Mouse (Mus musculus): ENCODE measurements around the gene Itgal.
"Not testable (repeated sequence)": the region's sequence is repeated elsewhere in the genome, so short reads cannot be mapped to it uniquely, and the experiment has no call there.

The Itgal gene

DNA sequence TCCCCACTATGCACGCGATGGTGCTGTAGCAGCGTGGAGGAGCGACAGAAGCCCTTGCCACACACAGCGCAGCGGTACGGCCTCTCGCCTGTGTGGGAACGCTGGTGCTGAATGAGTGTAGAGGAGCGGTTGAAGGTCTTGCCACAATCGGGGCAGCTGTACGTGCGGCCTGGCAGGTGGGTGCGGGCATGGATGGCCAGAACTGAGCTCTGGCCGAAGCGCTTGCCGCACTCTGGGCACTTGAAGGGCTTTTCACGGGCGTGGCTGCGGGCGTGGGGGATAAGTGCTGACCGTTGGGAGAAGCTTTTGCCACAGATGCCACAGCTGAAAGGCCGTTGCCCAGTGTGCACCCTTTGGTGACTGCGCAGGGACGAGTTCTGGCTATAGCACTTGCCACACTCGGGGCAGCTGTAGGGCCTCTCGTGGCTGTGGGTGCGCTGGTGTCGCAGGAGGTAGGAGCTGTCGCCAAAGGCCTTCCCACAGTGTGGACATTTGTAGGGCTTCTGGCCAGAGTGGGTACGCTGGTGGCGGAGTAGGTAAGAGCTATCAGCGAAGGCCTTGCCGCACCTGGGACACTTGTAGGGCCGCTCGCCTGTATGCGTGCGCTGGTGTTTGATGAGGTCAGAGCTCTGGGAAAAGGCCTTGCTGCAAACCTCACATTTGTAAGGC, 47.4 kb downstream of the Itgal start:
- DNase-seq = no peak

DNA sequence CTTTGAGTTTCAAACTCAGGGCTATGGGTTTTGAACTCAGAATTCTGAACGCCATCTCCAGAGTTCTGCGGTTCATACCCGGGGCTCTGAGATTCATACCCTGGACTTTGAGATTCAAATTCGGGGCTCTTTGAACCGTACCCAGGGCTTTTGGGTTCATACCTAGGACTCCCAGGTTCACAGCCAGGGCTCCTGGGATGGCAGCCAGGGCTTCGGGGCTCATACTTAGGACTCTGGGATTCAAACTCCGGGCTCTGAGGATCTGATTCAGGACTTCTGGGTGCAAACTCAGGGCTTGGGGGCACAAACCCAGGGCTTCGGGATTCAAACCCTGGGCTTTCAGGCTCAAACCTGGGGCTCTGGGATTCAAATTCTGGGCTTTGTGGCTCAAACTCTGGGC, 48.3 kb downstream of the Itgal start:
- DNase-seq = no peak

DNA sequence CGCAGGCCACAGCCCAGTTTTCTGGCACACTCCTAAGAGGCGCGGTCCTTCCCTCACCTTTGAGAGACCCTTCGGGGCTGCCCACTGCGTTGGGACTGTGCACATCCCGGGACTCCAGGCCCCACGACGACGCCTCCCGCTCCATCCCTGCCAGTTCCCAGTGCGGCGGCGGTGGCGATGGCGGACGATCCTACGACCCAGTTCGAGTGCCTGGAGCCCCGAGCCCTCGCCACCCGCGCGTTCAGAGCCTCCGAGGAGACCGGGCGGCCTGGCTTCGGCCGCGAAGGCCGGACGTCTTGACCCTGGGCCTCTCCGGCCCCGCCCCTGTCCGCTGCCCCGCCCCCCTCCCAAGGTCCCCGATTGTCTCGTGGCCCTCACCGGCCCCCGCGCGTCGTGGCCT, 49.0 kb downstream of the Itgal start:
- no peak for DNase-seq

DNA sequence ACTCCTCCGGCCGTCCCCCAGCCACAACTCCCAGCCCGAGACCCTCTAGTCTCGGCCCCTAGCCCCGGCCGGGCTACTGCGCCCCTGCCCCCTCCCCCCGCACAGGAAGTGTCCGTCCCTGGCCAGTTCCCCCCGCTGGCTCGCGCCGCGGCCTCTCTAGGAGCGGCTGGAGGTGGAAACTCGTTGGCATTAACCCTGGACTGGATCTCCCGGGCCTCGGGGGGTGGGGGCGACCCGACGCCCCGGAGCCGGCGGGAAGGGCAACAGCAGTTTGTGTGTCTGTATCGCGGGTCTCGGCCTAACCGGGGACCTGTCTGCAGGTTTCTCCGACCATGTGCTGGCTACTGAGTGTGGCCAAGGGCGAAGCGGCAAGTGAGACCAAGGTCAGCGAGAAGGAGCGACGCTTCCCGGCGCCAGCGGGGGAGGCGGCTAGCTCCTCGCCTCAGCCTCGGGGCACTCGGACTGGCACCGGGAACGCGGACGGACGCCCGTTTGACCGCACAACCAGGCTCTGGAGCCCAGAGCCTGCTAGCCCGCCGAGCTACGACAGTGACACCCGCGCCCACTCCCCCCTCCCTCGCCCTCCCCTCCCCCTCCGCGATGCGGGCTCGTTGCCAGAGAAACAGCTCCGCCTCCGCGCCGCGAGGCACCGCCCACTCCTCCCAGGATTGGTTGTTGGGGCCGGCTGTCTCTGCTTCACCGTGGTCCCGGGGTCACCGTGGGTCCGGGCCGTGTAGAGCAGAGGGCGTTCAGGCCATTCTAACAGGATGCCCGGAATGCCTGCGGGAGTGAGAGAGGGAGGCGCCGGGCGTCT, 49.7 kb downstream of the Itgal start, which contains the start of gene Zfp768:
Gene Zfp768, minus strand, starts transcription at position 78 of the 814 bp plus-strand sequence.
- DNase-seq = peak; percentile 98

DNA sequence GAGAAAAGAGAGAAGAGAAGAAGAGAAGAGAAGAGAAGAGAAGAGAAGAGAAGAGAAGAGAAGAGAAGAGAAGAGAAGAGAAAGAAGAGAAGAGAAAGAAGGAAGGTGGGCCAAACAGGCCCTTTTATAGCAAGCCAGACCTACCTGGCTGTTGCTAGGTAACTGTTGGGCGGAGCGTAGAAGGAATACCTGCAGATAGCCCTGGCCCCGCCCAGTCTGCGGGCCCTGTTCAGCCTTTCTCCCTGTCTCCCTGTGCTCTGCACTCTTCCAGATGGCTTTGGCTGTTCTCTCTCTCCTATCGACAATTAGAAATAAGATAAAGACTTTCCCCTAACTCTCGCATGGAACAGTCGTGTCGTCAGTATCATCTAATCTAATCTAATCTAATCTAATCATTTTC, 50.6 kb downstream of the Itgal start:
- DNase-seq = peak in 1 of 2 experiments; percentile 54

DNA sequence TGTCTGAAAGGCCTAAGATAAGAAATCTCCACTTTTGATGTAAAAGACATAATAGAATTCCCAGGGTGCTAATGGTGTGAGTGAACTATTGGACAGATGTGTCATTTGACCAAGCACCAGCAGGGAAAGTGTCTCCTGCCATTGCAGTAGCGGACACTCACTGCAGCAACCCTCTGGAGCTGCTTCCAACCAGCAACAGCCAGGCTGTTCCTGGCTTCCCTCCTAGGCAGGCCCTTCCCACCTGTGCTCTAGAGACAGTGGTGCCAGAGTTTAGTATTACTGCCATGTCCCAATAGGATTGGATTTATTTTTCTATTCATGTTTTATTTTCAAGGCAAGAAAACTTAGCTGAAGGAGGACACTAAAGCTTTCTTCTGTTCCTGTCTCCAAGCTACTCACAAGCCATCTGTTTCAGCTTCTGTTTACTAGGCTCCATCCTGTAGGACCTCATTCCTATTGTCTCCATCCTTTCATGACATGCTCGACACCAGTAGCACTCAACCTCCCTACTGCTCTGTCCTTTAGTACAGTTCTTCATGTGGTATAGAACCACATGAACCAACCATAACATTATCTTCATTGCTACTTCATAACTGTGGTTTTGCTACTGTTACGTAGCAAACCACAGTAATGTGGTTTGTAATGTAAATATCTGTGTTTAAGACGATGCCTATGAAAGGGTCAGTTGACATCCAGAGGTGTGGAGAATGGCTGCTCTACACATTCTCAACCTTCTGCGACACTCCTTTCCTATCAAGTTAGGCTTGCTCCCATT, 55.4 kb downstream of the Itgal start:
- DNase-seq = no peak

DNA sequence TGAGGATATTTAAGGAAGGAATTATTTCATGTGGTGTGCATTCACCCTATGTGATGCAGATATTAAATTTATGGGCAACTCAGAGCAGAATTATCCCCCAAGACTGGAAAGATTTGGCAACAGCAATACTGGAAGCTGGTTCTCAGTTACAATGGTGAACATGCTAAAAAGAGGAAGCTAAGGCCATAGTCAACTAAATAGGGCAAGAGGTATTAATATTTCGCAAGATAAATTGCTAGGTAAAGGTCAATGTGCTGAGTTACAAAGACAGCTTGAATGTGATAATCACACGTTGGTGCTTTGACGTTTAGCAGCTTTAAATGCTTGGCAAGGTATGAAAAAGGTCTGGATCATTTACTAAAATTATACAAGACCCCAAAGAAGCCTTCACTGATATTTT, 59.7 kb downstream of the Itgal start:
- DNase-seq = no peak

DNA sequence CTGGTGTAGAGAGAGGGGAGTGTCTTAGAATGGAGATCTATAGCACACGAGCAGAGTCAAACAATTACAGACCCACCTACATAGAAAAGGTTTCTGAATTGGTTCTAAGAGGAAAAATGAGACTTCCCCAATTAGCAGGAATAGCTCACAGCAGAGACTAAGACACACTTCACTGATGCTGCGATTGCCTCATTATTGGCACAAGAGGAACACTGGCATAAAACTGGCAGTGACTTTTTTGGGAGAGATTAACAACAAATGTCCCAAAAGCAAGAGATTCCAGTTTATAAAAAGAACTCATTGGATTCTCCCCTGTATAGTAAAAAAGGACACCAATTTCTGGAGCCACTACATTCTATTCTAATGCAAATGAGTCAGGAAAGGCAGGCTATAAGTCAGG, 61.8 kb downstream of the Itgal start:
- no peak for DNase-seq

DNA sequence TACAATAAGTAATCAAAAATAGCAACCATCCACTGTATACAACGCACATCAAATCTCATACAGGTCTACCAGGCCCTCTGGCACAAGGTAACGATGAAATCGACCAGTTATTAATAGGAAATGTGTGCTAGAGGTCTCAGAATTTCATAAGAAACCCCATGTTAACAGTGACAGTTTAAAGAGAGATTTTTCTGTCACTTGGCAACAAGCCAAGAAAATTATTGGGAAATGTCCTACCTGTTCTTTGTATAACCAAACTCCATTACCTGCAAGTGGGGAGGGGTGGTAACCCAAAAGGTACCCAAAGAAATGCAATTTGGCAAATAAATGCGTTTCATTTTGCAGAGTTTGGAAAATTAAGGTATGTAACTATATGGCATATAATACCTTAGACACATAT, 62.4 kb downstream of the Itgal start:
- no peak for DNase-seq

DNA sequence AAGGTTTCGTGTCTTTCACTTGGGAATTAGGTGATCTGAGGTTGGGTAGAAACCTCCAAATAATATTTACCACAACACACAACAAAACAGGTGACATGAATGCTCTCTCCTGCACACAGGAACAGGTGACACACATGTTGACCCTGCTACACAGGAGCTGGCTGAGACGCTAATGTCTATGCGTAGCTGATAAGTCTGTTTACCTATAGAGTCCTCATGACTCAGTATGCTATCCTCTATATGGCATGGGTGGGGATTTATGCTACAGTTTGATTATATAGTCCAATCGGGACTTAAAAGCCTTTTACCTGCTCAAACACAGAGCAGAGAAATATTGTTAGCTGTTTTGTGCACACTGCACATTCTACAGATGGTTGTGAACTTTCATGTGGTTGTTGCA, 64.2 kb downstream of the Itgal start:
- no peak for DNase-seq

DNA sequence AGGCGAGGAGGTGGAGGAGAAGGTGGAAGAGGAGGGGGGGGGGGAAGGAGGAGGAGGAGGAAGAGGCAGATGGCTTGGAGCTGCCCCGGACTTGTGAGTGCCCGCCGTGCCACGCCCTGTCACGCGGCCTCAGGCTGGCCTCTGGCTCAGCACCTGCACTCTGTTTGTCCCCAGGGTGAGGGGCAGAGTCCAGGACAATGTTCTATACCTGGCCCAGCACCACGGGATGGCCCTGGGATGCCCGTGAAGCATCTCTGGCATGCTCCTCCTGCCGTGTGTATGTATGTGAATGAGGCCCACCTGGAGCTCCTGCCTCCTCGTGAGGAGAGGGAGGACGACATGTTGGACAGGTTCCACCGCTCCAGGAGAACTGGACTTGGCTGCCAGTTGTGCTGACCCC, 65.4 kb downstream of the Itgal start:
- DNase-seq = peak in 1 of 2 experiments; percentile 33

DNA sequence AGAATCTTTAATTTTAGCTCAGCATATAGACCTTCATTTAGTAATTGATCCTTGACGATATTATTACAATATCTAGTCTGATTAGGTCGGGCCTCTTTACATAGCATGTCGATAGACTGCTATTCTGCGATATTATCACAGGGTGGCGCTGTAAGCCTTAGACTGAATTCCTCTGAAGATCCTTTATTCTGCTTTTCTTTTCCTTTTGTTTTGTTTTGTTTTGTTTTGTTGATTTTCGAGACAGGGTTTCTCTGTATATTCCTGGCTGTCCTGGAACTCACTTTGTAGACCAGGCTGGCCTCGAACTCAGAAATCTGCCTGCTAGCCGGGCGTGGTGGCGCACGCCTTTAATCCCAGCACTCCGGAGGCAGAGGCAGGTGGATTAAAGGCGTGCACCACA, 66.4 kb downstream of the Itgal start:
- peak; percentile 52 to 55 for DNase-seq

DNA sequence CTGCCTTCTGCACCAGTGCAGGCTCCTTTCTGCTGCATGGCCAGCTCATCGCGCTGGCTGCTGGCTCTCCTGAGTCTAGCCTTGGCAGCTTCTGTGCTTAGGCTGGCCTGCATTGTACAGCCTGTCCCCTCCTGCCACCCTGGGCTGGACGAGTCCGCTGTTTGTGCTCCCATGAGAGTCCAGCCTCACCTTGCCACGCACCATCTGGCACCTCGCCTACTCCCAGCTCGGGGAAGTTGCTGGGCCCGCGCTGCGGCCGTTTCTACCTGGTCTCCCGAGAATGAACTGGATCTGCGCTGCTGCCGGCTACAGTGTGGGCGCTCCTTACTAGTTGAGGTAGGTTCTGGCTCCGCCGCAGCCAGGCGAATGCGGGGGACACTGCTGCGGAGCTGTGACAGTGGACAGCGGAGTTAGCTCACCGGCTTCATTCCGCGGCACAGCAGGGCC, 67.4 kb downstream of the Itgal start:
- DNase-seq = peak; percentile 82 to 85

DNA sequence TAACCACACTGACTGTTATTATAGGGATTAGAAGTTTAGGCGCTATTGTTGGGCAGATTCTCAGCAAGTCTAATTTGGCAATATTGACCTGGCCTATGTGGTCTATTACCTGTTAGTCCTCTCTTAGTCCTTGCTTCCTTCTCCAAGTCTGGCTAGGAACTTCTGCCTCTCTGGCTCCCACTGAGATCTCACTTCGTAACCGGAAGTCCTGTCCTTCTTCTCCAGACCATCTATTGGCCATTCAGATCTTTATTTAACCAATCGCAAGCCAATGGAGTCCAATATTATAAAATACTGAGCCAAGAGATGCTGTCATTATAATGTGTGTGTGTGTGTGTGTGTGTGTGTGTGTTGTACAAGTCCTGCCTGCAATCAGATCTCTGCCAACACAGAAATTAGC, 68.1 kb downstream of the Itgal start:
- DNase-seq = peak; percentile 31 to 42

DNA sequence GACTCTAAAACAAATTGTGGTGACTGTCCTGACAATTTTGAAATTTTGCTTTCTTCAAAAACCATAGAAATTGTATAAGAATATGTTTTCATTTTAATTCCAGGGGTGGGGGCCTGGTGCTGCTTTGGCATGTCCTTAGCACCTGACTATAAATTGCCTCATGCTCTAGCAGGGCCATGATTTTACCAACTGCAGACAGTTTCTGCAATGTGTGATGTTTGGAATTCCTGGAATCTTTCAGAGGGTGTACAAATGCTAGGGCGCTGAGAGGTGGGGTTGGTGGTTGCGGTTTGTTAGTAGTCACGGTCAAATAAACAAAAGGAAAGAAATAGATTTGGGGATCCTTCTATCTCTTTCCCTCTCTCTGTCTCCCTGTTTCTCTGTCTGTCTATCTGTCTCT, 70.2 kb downstream of the Itgal start:
- no peak for DNase-seq

DNA sequence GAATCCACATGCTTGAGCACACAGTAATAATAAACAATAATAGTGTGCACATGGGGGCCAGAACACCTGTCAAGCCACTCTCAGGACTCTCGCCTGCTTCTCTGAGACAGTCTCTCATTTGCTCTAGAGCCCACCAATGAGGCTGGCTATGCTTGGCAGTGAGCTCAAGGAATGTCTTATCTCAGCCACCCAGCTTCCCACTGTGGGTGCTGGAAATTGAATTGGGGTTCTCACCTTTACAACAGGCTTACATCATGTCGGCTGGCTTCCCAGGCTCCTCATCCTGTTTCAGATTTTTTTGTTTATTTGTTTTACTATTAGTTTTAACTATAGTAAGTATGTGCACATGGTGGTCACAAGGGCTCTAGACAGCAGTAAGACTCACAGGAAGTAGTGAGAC, 75.2 kb downstream of the Itgal start:
- DNase-seq = no peak

DNA sequence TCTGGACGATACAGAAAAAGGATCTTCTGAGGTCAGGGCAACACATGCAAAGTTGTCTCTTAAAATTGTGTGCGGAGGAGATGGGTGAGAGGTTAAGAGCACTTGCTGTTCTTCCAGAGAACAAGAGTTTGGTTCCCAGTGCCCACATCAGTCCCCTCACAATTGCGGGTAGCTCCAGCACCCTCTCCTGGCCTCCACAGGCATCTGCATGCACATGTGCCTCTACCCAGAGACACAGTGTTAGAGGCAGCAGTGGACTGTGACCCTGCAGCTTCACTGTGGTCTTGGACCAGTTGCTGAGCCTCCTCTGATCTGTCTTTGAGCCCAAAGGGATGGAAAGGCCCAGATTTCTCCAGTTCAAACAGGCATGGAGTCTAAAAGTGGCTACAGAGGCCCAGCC, 75.8 kb downstream of the Itgal start:
- not testable (repeated sequence) for DNase-seq

DNA sequence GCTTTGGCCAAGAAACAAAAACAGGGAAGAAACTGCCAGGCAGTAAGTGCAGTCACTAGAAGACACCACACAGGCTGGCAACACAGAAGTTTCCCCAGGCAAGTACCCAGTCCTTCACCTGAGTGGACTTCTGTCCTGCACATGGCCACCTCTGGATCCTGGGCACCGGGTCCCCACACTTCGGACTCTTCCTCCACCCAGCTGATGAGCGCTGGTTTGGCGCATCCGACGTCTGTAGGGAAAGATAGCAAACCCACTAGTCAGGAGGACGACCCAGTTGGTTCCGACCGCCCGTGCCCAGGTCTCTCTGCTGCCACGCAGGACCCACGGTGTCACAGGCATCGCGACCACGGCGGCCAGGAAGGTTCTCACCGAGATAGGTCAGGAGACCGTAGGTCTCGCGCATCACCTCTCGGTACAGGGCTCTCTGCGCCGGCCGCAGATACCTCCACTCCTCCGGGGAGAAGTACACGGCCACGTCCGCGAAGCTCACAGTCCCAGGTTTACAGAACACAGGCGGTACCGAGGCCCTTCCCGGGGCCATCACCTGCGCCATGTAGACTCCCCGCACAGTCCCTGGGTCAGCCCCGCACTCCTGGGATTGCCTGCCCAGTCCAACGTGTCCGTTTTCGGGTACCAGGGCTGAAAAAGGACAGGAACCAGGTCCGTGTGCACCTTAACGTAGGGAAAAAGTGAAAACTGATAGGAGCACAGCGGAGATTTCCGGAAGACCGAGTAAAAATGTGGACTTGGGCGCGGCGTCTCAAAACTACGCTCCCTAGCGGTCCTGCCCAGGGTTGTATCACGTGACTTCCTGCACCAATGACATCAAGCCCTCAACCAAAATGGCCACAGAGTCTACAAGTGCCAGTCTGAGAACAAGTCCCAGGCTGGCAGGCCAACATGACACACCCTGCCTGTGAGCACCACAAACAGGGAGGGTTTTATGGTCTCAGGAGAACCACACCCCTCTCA, 79.5 kb downstream of the Itgal start, which contains the start of gene Zfp747:
Gene Zfp747, minus strand, starts transcription at position 780 of the 975 bp plus-strand sequence.
- peak; percentile 92 to 96 for DNase-seq

DNA sequence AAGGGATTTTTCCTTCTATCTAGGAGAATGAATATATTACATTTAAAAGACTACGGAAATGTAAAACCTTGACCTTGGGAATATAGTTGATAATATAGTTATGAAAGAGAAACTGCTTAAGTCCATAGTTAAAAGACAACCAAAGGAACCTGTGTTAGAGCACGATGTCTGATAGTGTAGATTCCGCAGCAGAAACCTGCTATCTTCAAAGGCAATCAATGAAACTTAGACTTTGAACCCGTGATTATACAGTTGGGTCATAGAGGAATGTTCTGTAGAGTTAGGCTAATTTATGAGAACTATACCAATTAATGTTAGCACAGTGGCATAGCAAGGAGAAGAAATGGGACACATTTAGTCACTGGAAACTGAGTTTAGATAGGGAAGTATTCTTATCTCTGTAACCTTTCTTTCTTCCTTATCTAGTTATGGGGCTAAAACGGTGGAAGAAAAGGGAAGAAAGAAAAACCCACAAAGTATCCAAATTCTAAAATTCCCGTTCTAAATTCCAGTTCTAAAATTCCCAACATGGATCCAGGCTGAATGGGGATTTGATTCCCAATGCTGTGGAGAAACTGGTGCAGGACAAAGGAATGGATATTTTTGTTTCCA, 82.4 kb downstream of the Itgal start:
- no peak for DNase-seq

All from cerebellum, postnatal 25 days (tissue).